ENCODE assay signal across 8 mouse cellular contexts in genomic region chr6:134863146-134863545, GRCm38 (mm10). TPM values are rescaled to one million over a fixed set of nuclear protein-coding genes. Genes with fewer than 3 reads are reported as not detected.
DNase-seq lines count a peak whose midpoint lies in the region; ATAC-seq and TF ChIP-seq lines count a peak whose summit lies in the region.

No protein-coding gene starts in this region.

- no peak overlapping the region for H3ac ChIP-seq in C2C12 (ENCODE audit: control insufficient read depth, insufficient read length, low read depth)

- TF ChIP-seq CTCF in C2C12 (IDR thresholded peaks at IDR 0.05; ENCODE audit: control insufficient read depth, insufficient read depth, insufficient read length), result peak; percentile 60

- no peaks in the 10 kb centered on the region for H3K79me2 ChIP-seq in C2C12 (ENCODE audit: control insufficient read depth, insufficient read depth)

- ATAC-seq in erythroblast, adult 5-6 weeks (replicated peaks; ENCODE audit: low FRiP score, poor library complexity, severe bottlenecking), result peak; percentile 75
- no peak for ATAC-seq in heart, embryonic 11.5 days (replicated peaks; ENCODE audit: insufficient number of reproducible peaks, low FRiP score, low TSS enrichment)
- ATAC-seq in kidney, embryonic 15.5 days (replicated peaks; ENCODE audit: low FRiP score), result peak; percentile 75
- ATAC-seq in limb, embryonic 15.5 days (ENCODE audit: insufficient number of reproducible peaks, low FRiP score, low TSS enrichment, low read depth), result peak; percentile 51; the same call in 1 of the 2 replicates

- H3K79me3 ChIP-seq in C2C12 (ENCODE audit: low read depth), result no peaks in the 10 kb centered on the region

- no peak overlapping the region for H3K4me3 ChIP-seq in C2C12 (ENCODE audit: insufficient read depth, poor library complexity, severe bottlenecking)
- H3K4me3 ChIP-seq in heart, embryonic 11.5 days (ENCODE audit: low read depth, low read length), result no peak overlapping the region
- peak overlapping the region; percentile 30 for H3K4me3 ChIP-seq in kidney, embryonic 15.5 days (replicated peaks)
- H3K4me3 ChIP-seq in limb, embryonic 15.5 days, result peak overlapping the region; percentile 34

- H3K4me2 ChIP-seq in heart, embryonic 11.5 days, result peak overlapping the region; percentile 47
- H3K4me2 ChIP-seq in kidney, embryonic 15.5 days, result peak overlapping the region; percentile 51
- peak overlapping the region; percentile 52 for H3K4me2 ChIP-seq in limb, embryonic 15.5 days

- no peak overlapping the region for H3K27ac ChIP-seq in heart, embryonic 11.5 days (ENCODE audit: low read depth, low read length)
- H3K27ac ChIP-seq in kidney, embryonic 15.5 days, result 0 out of 2 replicates have a peak overlapping the region, but pooled peaks have one; percentile 5
- peak overlapping the region; percentile 57; the same call in 1 of the 2 replicates for H3K27ac ChIP-seq in limb, embryonic 15.5 days

- no peaks in the 10 kb centered on the region for H3K4me1 ChIP-seq in heart, embryonic 11.5 days (ENCODE audit: control insufficient read depth, insufficient read depth, low read length)
- H3K4me1 ChIP-seq in kidney, embryonic 15.5 days, result peaks cover 21% of the 10 kb centered on the region
- H3K4me1 ChIP-seq in limb, embryonic 15.5 days, result peaks cover 8% of the 10 kb centered on the region

- H3K36me3 ChIP-seq in C2C12 (ENCODE audit: control insufficient read depth, insufficient read depth), result no peaks in the 10 kb centered on the region
- H3K36me3 ChIP-seq in heart, embryonic 11.5 days (ENCODE audit: control insufficient read depth, insufficient read depth, low read length), result no peaks in the 10 kb centered on the region
- no peaks in the 10 kb centered on the region for H3K36me3 ChIP-seq in kidney, embryonic 15.5 days
- H3K36me3 ChIP-seq in limb, embryonic 15.5 days, result 0 out of 2 replicates have a peak, but pooled peaks cover 2% of the 10 kb centered on the region

- H3K9me3 ChIP-seq in heart, embryonic 11.5 days (replicated peaks; ENCODE audit: control insufficient read depth, low read length), result no peaks in the 10 kb centered on the region
- no peaks in the 10 kb centered on the region for H3K9me3 ChIP-seq in kidney, embryonic 15.5 days (replicated peaks)
- no peaks in the 10 kb centered on the region for H3K9me3 ChIP-seq in limb, embryonic 15.5 days

- 5% methylated on average over 19 of the region's 19 CpGs for WGBS in heart, embryonic 11.5 days (ENCODE audit: insufficient replicate concordance)
- WGBS in kidney, embryonic 15.5 days, result 2% methylated on average over 19 of the region's 19 CpGs
- WGBS in limb, embryonic 15.5 days, result 2% methylated on average over 19 of the region's 19 CpGs

- peak; percentile 96 for DNase-seq in brain, adult 2 months (ENCODE audit: low read depth, low spot score)
- peak; percentile 60 to 84 for DNase-seq in monocyte, adult 2 months (ENCODE audit: low read depth in 1 of 2, low spot score in 2 of 2)
- peak; percentile 77 to 87 for DNase-seq in spleen, postnatal 14 days (ENCODE audit: low spot score in 2 of 2)

- H3K9ac ChIP-seq in heart, embryonic 11.5 days (ENCODE audit: low read depth, low read length), result no peak overlapping the region
- no peak overlapping the region for H3K9ac ChIP-seq in kidney, embryonic 15.5 days
- H3K9ac ChIP-seq in limb, embryonic 15.5 days, result 0 out of 2 replicates have a peak overlapping the region, but pooled peaks have one; percentile 10

- no peaks in the 10 kb centered on the region for H3K27me3 ChIP-seq in C2C12 (ENCODE audit: control insufficient read depth, insufficient read depth, insufficient read length)
- H3K27me3 ChIP-seq in heart, embryonic 11.5 days (ENCODE audit: control insufficient read depth, insufficient read depth, low read length), result no peaks in the 10 kb centered on the region
- H3K27me3 ChIP-seq in kidney, embryonic 15.5 days, result no peaks in the 10 kb centered on the region
- no peaks in the 10 kb centered on the region for H3K27me3 ChIP-seq in limb, embryonic 15.5 days

TF ChIP-seq in C2C12, 6 proteins besides CTCF, POLR2A, EP300 and RAD21:
- TF ChIP-seq CEBPB (IDR thresholded peaks at IDR 0.05; ENCODE audit: low read depth), result no peak
- no peak for TF ChIP-seq USF1 (IDR thresholded peaks at IDR 0.05; ENCODE audit: low read depth)
- no peak for TF ChIP-seq MYOG (IDR thresholded peaks at IDR 0.05; ENCODE audit: control insufficient read depth, extremely low read depth, insufficient read length)
- no peak for TF ChIP-seq FOSL1 (IDR thresholded peaks at IDR 0.05; ENCODE audit: insufficient read depth, low read length, poor library complexity, severe bottlenecking)
- no peak for TF ChIP-seq MAX (IDR thresholded peaks at IDR 0.05)
- TF ChIP-seq MYOD1 (IDR thresholded peaks at IDR 0.05; ENCODE audit: control insufficient read depth, insufficient read length, low read depth), result no peak

RNA-seq across cellular contexts. Expression of gene Crebl2, which starts 33.2 kb away (rescaled TPM):
- polyA plus RNA-seq in C2C12 (2012; fragmentation: generic; extraction: Trizol), result 0.74 TPM
- 23.0 and 23.2 TPM in 2 replicates for total RNA-seq in erythroblast, adult 5-6 weeks (2015; ENCODE audit: low replicate concordance)
- 26.0 and 49.9 TPM in 2 replicates for total RNA-seq in erythroblast, adult 5-6 weeks (2017; ENCODE audit: low replicate concordance)
- 1.3 and 1.5 TPM in 2 replicates for polyA plus RNA-seq in heart, embryonic 11.5 days (2014; fragmentation: Nextera tagmentation; extraction: Ambion mirVana)
- polyA plus RNA-seq in kidney, embryonic 15.5 days (2015; fragmentation: Nextera tagmentation; extraction: Ambion mirVana), result 2.3 and 3.1 TPM in 2 replicates
- 3.3 and 3.9 TPM in 2 replicates for polyA plus RNA-seq in limb, embryonic 15.5 days (2015; fragmentation: Nextera tagmentation; extraction: Ambion mirVana)

RNA-seq across cellular contexts. Expression of gene Gpr19, which starts 35.2 kb away (rescaled TPM):
- 2.1 TPM for polyA plus RNA-seq in C2C12 (2012; fragmentation: generic; extraction: Trizol)
- 2.7 and 5.0 TPM in 2 replicates for total RNA-seq in erythroblast, adult 5-6 weeks (2015; ENCODE audit: low replicate concordance)
- total RNA-seq in erythroblast, adult 5-6 weeks (2017; ENCODE audit: low replicate concordance), result 2.1 and 8.3 TPM in 2 replicates
- polyA plus RNA-seq in heart, embryonic 11.5 days (2014; fragmentation: Nextera tagmentation; extraction: Ambion mirVana), result 11.1 and 12.0 TPM in 2 replicates
- 11.0 and 12.3 TPM in 2 replicates for polyA plus RNA-seq in kidney, embryonic 15.5 days (2015; fragmentation: Nextera tagmentation; extraction: Ambion mirVana)
- polyA plus RNA-seq in limb, embryonic 15.5 days (2015; fragmentation: Nextera tagmentation; extraction: Ambion mirVana), result 7.2 and 7.7 TPM in 2 replicates

RNA-seq across cellular contexts. Expression of gene Cdkn1b, which starts 57.1 kb away (rescaled TPM):
- 15.8 TPM for polyA plus RNA-seq in C2C12 (2012; fragmentation: generic; extraction: Trizol)
- 256 and 258 TPM in 2 replicates for total RNA-seq in erythroblast, adult 5-6 weeks (2015; ENCODE audit: low replicate concordance)
- total RNA-seq in erythroblast, adult 5-6 weeks (2017; ENCODE audit: low replicate concordance), result 354 and 386 TPM in 2 replicates
- polyA plus RNA-seq in heart, embryonic 11.5 days (2014; fragmentation: Nextera tagmentation; extraction: Ambion mirVana), result 13.9 and 14.7 TPM in 2 replicates
- polyA plus RNA-seq in kidney, embryonic 15.5 days (2015; fragmentation: Nextera tagmentation; extraction: Ambion mirVana), result 15.9 and 17.6 TPM in 2 replicates
- 19.4 and 20.5 TPM in 2 replicates for polyA plus RNA-seq in limb, embryonic 15.5 days (2015; fragmentation: Nextera tagmentation; extraction: Ambion mirVana)

Comparison
In these comparisons a context has a peak if more than half of its experiments do, and no peak if none do; other contexts are left out.
1. H3K4me3 ChIP-seq: peak in kidney, embryonic 15.5 days (single experiment) and limb, embryonic 15.5 days (single experiment); none in C2C12 (single experiment) and heart, embryonic 11.5 days (single experiment).
2. Peak in every context shown above with its lines, with median percentiles within 50 percentile points of each other: DNase-seq and H3K4me2 ChIP-seq.